Mouse (Mus musculus): ENCODE measurements around the gene Foxl2. TPM values are rescaled to one million over a fixed set of nuclear protein-coding genes. Genes with fewer than 3 reads are reported as not detected.

Gene Foxl2
- not detected for total RNA-seq (2023)

GRCm38 (mm10) chr9:98955103-98955715 lies at the start of gene Foxl2:
Gene Foxl2 (plus strand): TSS chr9:98955288.

GRCm38 (mm10) chr9:98985800-98986475 lies 30.9 kb downstream of the Foxl2 start, which contains the start of gene Faim:
Gene Faim (plus strand): TSS chr9:98986373.

Other genes with a start within 250 kb of the Foxl2 start
- not detected for gene Prr23a1, start 112.8 kb upstream of the Foxl2 start, total RNA-seq (2023)
- not detected for gene Prr23a2, start 98.8 kb upstream of the Foxl2 start, total RNA-seq (2023)
- gene Prr23a3, start 90.5 kb upstream of the Foxl2 start, total RNA-seq (2023), result not detected
- gene 7420426K07Rik, start 52.2 kb upstream of the Foxl2 start, total RNA-seq (2023), result not detected
- 29.0 TPM for gene Faim, start 31.1 kb downstream of the Foxl2 start, total RNA-seq (2023)
- gene Gm1123, start 80.4 kb downstream of the Foxl2 start, total RNA-seq (2023), result not detected
- 6.9 TPM for gene Pik3cb, start 185.3 kb downstream of the Foxl2 start, total RNA-seq (2023)

Data from CD8-positive naive resting alpha-beta T cell, adult 57 days (primary cell).